Mouse (Mus musculus) limb, embryonic 12.5 days (tissue): Measurements from ENCODE around the gene Inpp5a. TPM values are rescaled to one million over a fixed set of nuclear protein-coding genes. Genes with fewer than 3 reads are reported as not detected.

Experiments
- ATAC-seq: fragments of 200-750 bp; cut with Nextera tagmentation; 2 replicates; pipeline ENCODE4 v1.8.0; 2017; ENCODE audit warnings: low read depth, moderate TSS enrichment; ENCODE audit not compliant: insufficient number of reproducible peaks, insufficient read depth, low FRiP score, low TSS enrichment
- H3K27ac ChIP-seq: fragments of 300-500 bp; sonication (generic); 2 replicates; pipeline ENCODE4 v1.5.1; 2016; ENCODE audit warnings: mild to moderate bottlenecking, moderate library complexity
- H3K27me3 ChIP-seq: fragments of 300-500 bp; sonication (generic); 2 replicates; pipeline ENCODE4 v1.6.1; 2016; ENCODE audit warnings: mild to moderate bottlenecking, moderate library complexity
- H3K36me3 ChIP-seq: fragments of 300-500 bp; sonication (generic); 2 replicates; pipeline ENCODE4 v1.6.1; 2016; ENCODE audit warnings: mild to moderate bottlenecking, moderate library complexity
- H3K4me1 ChIP-seq: fragments of 300-500 bp; sonication (generic); replicated peaks from 2 replicates; pipeline ENCODE4 v1.6.1; 2016
- H3K4me2 ChIP-seq: fragments of 300-500 bp; sonication (generic); 2 replicates; pipeline ENCODE4 v1.6.1; 2016; ENCODE audit warnings: mild to moderate bottlenecking, moderate library complexity
- H3K4me3 ChIP-seq: fragments of 300-500 bp; sonication (generic); replicated peaks from 2 replicates; pipeline ENCODE4 v1.5.1; 2016; ENCODE audit warnings: mild to moderate bottlenecking
- H3K9ac ChIP-seq: fragments of 300-500 bp; sonication (generic); replicated peaks from 2 replicates; pipeline ENCODE4 v1.6.1; 2016; ENCODE audit warnings: mild to moderate bottlenecking, moderate library complexity
- H3K9me3 ChIP-seq: fragments of 300-500 bp; sonication (generic); 2 replicates; pipeline ENCODE4 v1.6.1; 2016; ENCODE audit warnings: mild to moderate bottlenecking, moderate library complexity
- WGBS: fragments of 180-500 bp; shearing (Covaris S2); methylation state at CpG from one replicate; pipeline ENCODE4 v1.1.7; 2016; 5-methylcytosine and 5-hydroxymethylcytosine counted together
- polyA plus RNA-seq: library from polyadenylated mRNA; unstranded; fragments of >200 nt; fragmentation: Nextera tagmentation; extraction: Ambion mirVana; gene quantifications from 2 replicates; pipeline ENCODE4 v1.2.1, GENCODE M21; 2016

Gene Inpp5a
- polyA plus RNA-seq, 1 experiment from 2014 or later = 26.8 TPM

DNA sequence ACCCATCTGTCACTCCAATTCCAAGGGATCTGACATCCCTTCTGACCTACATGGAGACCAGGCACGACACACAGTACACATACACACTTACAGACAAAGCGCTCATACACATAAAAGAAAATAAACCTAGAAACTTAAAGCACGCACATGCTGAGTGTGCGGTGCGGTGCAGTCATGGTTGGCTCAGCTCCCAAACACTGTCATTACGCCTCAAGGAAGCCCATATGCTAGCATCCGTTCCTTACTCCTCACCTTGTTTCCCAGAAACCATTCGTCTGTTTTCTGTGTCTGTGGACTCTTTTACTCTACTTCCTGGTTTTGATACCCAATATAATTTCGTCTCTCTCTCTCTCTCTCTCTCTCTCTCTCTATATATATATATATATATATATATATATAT, 236.2 kb downstream of the Inpp5a start:
- Histone ChIP-seq H3K9ac (no peak overlapping the region), H3K4me1 (no peaks in the 10 kb centered on the region), H3K27ac (no peak overlapping the region), H3K4me3 (no peak overlapping the region), H3K36me3 (no peaks in the 10 kb centered on the region), H3K27me3 (peaks cover 6% of the 10 kb centered on the region; the same call in 1 of the 2 replicates), H3K4me2 (no peak overlapping the region), H3K9me3 (no peaks in the 10 kb centered on the region)
- ATAC-seq = no peak
- 84% methylated on average over 9 of the region's 9 CpGs for WGBS

Other genes with a start within 250 kb of the Inpp5a start
- gene Lrrc27, start 176.1 kb upstream of the Inpp5a start, polyA plus RNA-seq = 1.8 and 2.8 TPM in 2 replicates
- 0.21 and 0.22 TPM in 2 replicates for gene Stk32c, start 175.8 kb upstream of the Inpp5a start, polyA plus RNA-seq
- gene Pwwp2b, start 140.6 kb upstream of the Inpp5a start, polyA plus RNA-seq = 9.6 and 10.0 TPM in 2 replicates
- not detected in 2 replicates for gene Nkx6-2, start 193.7 kb downstream of the Inpp5a start, polyA plus RNA-seq